Mouse (Mus musculus): ENCODE results near the gene Sdad1. TPM values are rescaled to one million over a fixed set of nuclear protein-coding genes. Genes with fewer than 3 reads are reported as not detected.
A peak's percentile ranks its signal among the peaks of the same experiment; 100 is the strongest.

Gene Sdad1
- total RNA-seq, 1 experiment from 2014 or later, result 36.1 TPM

DNA sequence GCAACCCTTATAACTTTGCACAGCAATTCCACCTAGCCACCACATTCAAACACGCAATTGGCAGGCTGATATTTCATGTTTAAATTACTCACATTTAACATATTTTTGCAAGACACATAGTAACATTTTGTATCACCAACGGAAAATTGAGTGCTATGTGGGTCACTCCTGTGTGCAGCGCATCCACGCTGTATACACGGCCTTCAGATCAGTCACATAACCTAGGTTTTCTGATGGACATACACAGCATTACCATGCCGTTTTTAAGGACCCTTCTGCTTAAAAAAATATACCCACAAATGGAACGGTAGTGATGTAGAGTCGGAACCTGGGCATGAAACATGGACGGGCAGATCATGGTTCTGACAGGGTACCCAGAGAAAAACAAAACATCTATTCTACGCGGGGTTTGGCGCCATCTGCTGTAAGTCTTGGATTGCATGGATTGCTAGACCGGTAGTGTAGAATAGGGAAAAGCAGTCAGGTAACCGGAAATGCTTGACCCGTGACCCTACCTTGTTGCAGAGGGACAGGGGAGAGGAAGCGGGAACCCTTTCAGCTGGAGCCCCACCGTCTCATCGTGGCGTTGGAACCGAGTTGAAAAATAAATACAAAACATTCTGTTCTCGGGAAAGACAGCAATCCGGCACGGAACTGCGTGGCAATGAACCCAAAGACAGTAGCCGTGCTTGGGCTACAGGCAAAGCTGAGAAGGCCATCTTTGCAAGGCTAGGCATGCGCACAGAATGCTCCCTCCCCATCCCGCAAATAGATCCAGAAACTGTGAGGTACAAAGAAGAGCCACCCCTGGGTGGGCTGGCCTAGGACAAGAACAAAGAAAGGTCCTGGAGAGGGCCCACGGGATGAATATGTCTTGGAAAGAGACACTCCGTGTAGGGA lies 70.7 kb downstream of the Sdad1 start:
- peak; percentile 68 for DNase-seq

DNA sequence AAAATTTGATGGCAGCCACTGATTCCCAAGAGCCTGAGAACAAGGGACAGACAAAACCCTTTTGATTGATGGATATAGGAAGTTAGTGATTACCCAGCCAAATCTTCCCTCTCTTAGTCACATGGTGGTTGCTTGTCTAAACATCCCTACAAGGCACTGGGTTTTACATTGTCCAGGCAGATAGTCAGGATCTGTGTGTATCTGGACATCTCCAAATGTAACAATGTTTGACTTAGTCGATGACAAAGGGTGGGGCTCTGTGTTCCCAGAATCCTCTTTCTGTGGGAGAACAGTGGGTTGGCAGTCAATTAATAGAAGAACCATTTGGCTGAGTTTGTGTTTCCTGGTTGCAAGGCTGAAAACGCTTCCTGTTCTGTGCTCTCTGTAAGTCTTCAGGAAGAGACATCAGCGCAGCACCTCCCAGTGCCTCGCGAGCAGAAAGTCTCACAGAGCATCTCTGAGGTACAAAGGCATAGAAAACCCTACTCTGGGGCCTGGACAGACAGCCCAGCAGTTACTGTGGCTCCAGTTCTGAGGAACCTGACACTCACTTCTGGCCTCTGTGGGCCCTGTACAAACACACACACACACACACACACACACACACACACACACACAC lies 75.2 kb downstream of the Sdad1 start:
- no peak for DNase-seq

Other genes starting within 250 kb of the Sdad1 start
- 133 and 158 TPM in 2 replicates for gene G3bp2, start 226.8 kb downstream of the Sdad1 start, total RNA-seq (2021)
- 82.9 and 84.1 TPM in 2 replicates for gene Uso1, start 172.5 kb downstream of the Sdad1 start, total RNA-seq (2021)
- not detected in 2 replicates for gene U90926, start 95.1 kb downstream of the Sdad1 start, total RNA-seq (2021)
- 0.18 TPM in 1 of 2 replicates, not detected in the other for gene Ppef2, start 54.2 kb downstream of the Sdad1 start, total RNA-seq (2021)
- 13.8 and 15.8 TPM in 2 replicates for gene Naaa, start 32.3 kb downstream of the Sdad1 start, total RNA-seq (2021)
- gene Cxcl9, start 17.6 kb upstream of the Sdad1 start, total RNA-seq (2021), result 0.88 and 0.90 TPM in 2 replicates
- gene Art3, start 21.3 kb upstream of the Sdad1 start, total RNA-seq (2021), result 50.0 and 51.8 TPM in 2 replicates
- 1.1 and 1.2 TPM in 2 replicates for gene Cxcl10, start 38.4 kb upstream of the Sdad1 start, total RNA-seq (2021)
- 30.1 and 33.5 TPM in 2 replicates for gene Nup54, start 124.7 kb upstream of the Sdad1 start, total RNA-seq (2021)
- gene Scarb2, start 196.4 kb upstream of the Sdad1 start, total RNA-seq (2021), result 62.2 and 65.1 TPM in 2 replicates
- gene Fam47e, start 244.6 kb upstream of the Sdad1 start, total RNA-seq (2021), result not detected in 2 replicates

Data from adrenal gland, postnatal 25 days (tissue).